Mouse (Mus musculus): ENCODE measurements around the gene Rpp25l.

- peak; percentile 63; the same call in 1 of the 2 replicates for TF ChIP-seq CTCF (IDR thresholded peaks at IDR 0.05; ENCODE audit: borderline replicate concordance, control insufficient read depth, extremely low read depth, insufficient read depth, low read length, poor library complexity)
- no peak for TF ChIP-seq POLR2A (IDR thresholded peaks at IDR 0.05; ENCODE audit: control insufficient read depth, extremely low read depth, insufficient read depth, low read length, poor library complexity)
Measured at GRCm38 (mm10) chr4:41737602-41738255, 24.4 kb upstream of the Rpp25l start.
